Mouse (Mus musculus): ENCODE measurements around the gene Rgl1.

- TF ChIP-seq POLR2A (IDR thresholded peaks at IDR 0.05; ENCODE audit: low read depth, low read length) (no peak), CTCF (IDR thresholded peaks at IDR 0.05; ENCODE audit: extremely low read depth, insufficient read depth, insufficient read length, insufficient replicate concordance) (no peak)
Measured at GRCm38 (mm10) chr1:152600494-152600893, 165.7 kb downstream of the Rgl1 start.
